Mouse (Mus musculus): ENCODE results near the gene Tfap4.
"Not testable (repeated sequence)": the region's sequence is repeated elsewhere in the genome, so short reads cannot be mapped to it uniquely, and the experiment has no call there.

Gene Tfap4

GRCm38 (mm10) chr16:4593971-4594813 lies 34.5 kb upstream of the Tfap4 start, which contains the start of gene Glis2:
Gene Glis2 (plus strand): TSS chr16:4594713.
- in situ Hi-C loops (cut with MboI, MseI), result no loop called here

GRCm38 (mm10) chr16:4592909-4593875 lies 33.5 kb upstream of the Tfap4 start:
- in situ Hi-C loops (cut with MboI, MseI), result no loop called here

DNA sequence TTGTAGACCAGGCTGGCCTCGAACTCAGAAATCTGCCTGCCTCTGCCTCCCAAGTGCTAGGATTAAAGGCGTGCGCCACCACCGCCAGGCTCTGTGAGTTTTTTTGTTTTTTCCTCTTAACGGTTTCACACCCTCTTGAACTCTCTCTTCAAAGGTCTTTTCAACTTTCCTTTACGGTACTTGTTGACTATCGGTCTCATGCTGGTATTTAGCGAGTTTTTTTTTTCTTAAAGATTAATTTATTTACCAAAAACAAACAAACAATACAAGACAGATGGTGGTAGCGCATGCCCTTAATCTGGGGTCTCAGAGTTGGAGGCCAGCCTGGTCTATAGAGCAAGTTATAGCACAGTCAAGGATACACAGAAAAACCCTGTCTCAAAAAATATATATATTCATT lies 30.6 kb upstream of the Tfap4 start:
- in situ Hi-C loops (cut with MboI, MseI), result no loop called here

GRCm38 (mm10) chr16:4587516-4588210 lies 28.0 kb upstream of the Tfap4 start:
- in situ Hi-C loops (cut with MboI, MseI), result no loop called here

DNA sequence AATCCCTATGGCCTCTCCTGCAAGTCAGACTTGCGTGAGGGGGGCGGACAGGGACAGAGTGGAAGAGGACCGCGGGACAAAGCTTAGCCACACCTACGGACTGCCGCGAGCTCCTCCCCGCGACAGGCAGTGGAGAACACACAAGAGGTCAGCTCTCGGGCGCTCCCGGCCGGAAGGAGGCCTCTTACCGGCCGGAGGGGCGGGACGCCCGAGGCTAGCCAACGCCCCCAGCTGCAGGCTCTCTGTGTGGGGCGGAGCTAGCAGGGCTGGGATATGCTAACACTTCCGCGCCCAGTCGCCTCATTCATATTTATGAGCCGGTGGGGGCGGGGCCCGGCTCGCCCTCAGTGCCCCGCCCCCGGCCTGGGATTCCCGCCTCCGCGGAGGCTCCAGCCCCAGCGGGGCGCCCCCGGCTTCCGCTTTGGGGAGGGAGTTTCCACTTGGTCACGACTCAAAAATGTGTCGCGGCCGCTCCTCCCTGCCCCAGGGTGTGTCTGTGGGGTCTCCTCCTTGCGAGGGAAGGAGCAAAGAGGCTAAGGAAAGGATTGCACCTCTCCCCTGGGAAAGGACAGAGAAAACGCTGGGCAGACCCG lies 27.0 kb upstream of the Tfap4 start:
- in situ Hi-C loops (cut with MboI, MseI), result no loop called here

- in situ Hi-C loops (cut with MboI, MseI), result no loop called here
Measured at GRCm38 (mm10) chr16:4585642-4586530, 26.2 kb upstream of the Tfap4 start.

DNA sequence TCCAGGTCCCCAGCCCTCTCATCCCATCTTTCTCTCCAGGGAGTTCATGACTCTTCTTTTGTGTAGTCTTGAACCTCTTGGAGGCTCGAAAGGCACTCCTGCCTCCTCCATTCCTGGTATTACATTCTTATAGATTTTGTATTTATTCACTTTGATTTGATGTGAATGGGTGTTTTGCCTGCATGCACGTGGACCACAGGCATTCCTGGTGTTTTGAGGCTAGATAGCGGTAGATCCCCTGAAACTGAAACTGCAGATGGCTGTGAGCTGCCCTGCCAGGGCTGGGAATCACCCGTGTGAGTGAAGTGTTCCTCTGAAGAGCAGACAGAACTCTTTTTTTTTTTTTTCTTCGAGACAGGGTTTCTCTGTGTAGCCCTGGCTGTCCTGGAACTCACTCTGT lies 24.8 kb upstream of the Tfap4 start:
- in situ Hi-C loops (cut with MboI, MseI), result no loop called here

DNA sequence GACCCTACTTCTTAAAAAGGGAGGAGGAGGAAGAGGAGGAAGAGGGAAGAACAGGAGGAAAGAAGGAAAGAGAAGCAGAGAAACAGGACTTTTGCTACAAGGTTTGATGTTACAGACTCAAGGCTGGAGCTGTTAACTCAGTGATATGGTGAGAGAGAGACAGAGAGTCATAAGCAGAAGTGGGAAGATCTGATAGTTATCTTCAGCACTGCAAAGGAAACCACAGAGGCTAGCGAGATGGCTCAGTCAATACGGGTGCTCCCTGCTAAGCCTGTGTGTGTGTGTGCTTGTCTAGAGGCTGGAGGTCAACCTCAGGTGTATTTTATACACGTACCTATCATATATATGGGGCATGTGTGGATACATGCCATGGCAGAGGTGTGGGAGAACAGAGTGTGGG lies 24.2 kb upstream of the Tfap4 start:
- in situ Hi-C loops (cut with MboI, MseI), result no loop called here

DNA sequence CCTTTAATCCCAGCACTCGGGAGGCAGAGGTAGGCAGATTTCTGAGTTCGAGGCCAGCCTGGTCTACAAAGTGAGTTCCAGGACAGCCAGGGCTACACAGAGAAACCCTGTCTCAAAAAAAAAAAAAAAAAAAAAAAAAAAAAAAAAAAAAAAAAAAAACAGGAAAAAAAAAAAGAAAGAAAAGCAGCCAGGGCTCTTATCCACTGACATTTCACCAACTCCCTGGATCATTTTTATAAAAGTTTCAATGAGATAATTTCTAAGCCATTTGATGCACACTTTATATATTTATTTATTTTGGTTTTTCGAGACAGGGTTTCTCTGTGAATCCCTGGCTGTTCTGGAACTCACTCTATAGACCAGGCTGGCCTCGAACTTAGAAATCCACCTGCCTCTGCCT lies 21.5 kb upstream of the Tfap4 start:
- in situ Hi-C loops (cut with MboI, MseI), result not testable (repeated sequence)

GRCm38 (mm10) chr16:4578630-4579029 lies 19.0 kb upstream of the Tfap4 start:
- in situ Hi-C loops (cut with MboI, MseI), result no loop called here

DNA sequence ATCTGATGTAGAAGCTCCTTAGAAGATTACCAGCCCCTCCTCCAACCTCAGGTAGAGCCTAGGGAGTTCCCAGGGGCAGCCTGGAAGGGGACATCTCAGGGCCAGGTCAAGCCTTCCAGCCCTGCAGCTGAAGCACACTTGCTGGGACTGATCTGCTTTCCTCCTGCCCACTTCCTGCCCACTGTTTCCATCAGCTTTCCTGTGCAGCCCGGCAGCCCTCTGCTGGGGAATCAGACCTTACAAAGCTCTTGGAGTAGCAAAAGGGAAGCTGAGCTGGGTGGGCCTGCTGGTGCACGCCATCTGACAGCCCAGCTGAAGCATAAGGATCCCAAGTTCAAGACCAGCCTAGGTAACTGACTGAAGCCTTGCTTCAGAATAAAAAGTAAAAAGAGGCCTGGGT lies 17.2 kb upstream of the Tfap4 start:
- in situ Hi-C loops (cut with MboI, MseI), result no loop called here

- in situ Hi-C loops (cut with MboI, MseI), result no loop called here
Measured at GRCm38 (mm10) chr16:4576038-4576437, 16.4 kb upstream of the Tfap4 start.

DNA sequence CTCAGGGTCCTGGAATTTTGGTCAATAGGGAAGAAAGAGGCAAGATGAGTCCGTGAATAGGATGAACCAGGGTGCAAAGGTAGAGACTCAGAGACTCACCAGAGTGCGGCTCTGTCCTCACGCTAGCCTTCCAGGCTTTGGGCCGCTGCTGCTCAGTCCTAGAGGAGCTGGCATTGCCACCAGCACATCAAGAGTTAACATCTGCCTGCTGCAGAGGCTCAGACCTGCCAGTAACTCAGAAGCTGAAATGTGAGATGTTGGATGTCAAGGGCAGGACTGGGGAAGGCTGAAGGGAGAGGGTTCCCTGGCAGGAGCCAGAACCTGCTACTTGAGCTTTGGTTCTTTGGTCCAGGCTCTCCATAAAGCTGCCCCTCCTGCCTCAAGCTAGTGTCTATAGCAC lies 11.1 kb upstream of the Tfap4 start:
- in situ Hi-C loops (cut with MboI, MseI), result loop anchor here (5.0 kb wide), 1 partner anchor 42 kb away; no protein-coding TSS in a partner anchor

DNA sequence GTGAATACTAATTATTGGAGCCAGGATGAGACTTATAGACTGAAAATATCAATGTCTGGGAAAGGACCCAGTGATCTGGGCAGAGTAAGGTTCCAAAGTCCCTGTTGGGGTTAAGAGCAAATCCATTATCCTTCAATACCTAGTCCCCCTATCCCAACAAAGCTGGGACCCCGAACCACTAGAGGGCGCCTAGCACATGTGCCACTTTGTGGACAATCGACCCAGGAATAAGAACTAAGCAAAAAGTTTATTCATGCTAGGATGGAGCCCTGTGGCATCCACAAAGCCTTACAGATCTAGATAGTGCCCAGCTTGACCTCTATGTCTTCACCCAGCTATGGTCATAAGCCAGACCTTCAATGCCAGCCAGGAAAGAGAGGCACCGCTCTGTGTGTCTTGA lies 8.3 kb upstream of the Tfap4 start:
- in situ Hi-C loops (cut with MboI, MseI), result no loop called here

- in situ Hi-C loops (cut with MboI, MseI), result no loop called here
Measured at GRCm38 (mm10) chr16:4560145-4560952, 695 bp upstream of the Tfap4 start.

GRCm38 (mm10) chr16:4558980-4559631 lies 548 bp downstream of the Tfap4 start:
- in situ Hi-C loops (cut with MboI, MseI), result no loop called here

GRCm38 (mm10) chr16:4558384-4558979 lies 1.2 kb downstream of the Tfap4 start:
- in situ Hi-C loops (cut with MboI, MseI), result no loop called here

- in situ Hi-C loops (cut with MboI, MseI), result no loop called here
Measured at GRCm38 (mm10) chr16:4557949-4558348, 1.7 kb downstream of the Tfap4 start.

- in situ Hi-C loops (cut with MboI, MseI), result no loop called here
Measured at GRCm38 (mm10) chr16:4557085-4557484, 2.6 kb downstream of the Tfap4 start.

Measured in T-helper 1 cell (primary cell).